1 mouse cellular context compared by ENCODE assay signal in the genomic region with DNA sequence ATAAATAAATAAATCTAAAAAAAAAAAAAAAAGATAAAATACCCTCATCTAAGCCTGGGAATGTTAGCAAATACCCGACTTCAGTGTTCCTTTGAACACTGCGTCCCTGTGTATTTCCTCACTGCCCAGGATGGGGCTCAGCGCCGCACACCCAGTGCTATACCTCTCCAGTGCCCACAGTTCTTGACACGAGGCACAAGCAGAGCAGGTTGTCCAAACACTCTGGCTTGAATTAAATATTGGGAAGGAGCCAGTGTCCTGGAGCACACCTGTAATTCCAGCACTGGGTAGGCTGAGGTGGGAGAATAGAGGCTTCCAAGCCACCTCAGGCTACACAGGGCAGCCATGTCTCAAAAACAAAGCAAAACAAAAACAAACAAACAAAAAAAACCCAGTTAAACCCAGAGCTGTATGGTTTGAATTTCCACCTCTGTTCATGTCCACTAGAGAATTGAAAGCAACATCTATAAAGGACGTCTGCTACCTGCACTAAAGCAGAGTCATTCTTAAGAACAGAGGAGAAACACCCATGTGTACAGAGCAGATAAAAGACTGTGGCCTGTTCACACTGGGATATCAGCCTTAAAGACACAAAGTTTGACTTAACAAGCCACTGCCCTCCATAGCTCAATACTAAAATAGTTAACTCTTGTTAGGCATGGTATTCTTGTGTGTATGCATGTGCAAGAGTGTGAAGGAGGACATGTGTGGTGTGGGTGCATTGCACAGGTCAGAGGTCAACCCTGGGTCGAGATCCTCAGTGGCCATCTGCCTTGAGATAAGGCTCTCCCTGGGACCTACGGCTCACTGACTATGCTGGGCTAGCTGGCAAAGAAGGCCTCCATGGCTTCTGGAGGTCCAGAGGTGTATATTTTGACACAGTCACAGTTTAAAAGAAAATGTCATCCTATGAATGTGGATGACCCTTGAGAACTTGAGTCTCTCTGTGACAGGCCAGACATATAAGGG.
TF ChIP-seq lines count a peak whose summit lies in the region.

No protein-coding gene starts in this region.

TF ChIP-seq in MEL, 35 proteins besides CTCF, POLR2A, EP300 and RAD21 (continued from another document):
- TF ChIP-seq POLR2AphosphoS2 (IDR thresholded peaks at IDR 0.05; ENCODE audit: low read length) (no peak), MAFK (IDR thresholded peaks at IDR 0.05; ENCODE audit: borderline replicate concordance, low read depth, low read length) (peak; percentile 23; the same call in 1 of the 2 replicates), E2F4 (IDR thresholded peaks at IDR 0.05; ENCODE audit: borderline replicate concordance, low read depth, low read length) (no peak), CHD1 (IDR thresholded peaks at IDR 0.05; ENCODE audit: low read depth, low read length) (no peak), TAL1 (IDR thresholded peaks at IDR 0.05; ENCODE audit: low read length) (peak; percentile 82), UBTF (IDR thresholded peaks at IDR 0.05; ENCODE audit: borderline replicate concordance, insufficient read depth, low read depth, low read length) (no peak), GATA1 (IDR thresholded peaks at IDR 0.05; ENCODE audit: low read depth, low read length) (peak; percentile 92), USF2 (IDR thresholded peaks at IDR 0.05; ENCODE audit: borderline replicate concordance in 1 of 2, insufficient read depth in 1 of 2, low read depth in 1 of 2, low read length in 2 of 2) (no peak), NELFE (IDR thresholded peaks at IDR 0.05; ENCODE audit: low read depth, low read length) (no peak), NRF1 (IDR thresholded peaks at IDR 0.05; ENCODE audit: insufficient read depth, low read depth, low read length, poor library complexity, severe bottlenecking) (no peak), KAT2A (conservative IDR thresholded peaks at IDR 0.05; ENCODE audit: low read depth, low read length) (no peak), MYC (IDR thresholded peaks at IDR 0.05; ENCODE audit: low read depth, low read length) (peak; percentile 54; the same call in 1 of the 2 replicates), RCOR1 (IDR thresholded peaks at IDR 0.05; ENCODE audit: low read depth, low read length) (0 out of 2 replicates have a peak, but pooled peaks have one; percentile 56), BHLHE40 (IDR thresholded peaks at IDR 0.05; ENCODE audit: borderline replicate concordance, low read depth, low read length) (no peak; the same call in 1 of the 2 replicates), ZNF384 (IDR thresholded peaks at IDR 0.05; ENCODE audit: low read depth, low read length) (no peak; the same call in 1 of the 2 replicates), SMC3 (IDR thresholded peaks at IDR 0.05; ENCODE audit: low read depth, low read length) (0 out of 2 replicates have a peak, but pooled peaks have one; percentile 4), MAZ (IDR thresholded peaks at IDR 0.05; ENCODE audit: low read depth, low read length) (no peak), MXI1 (IDR thresholded peaks at IDR 0.05; ENCODE audit: low read depth, low read length) (peak; percentile 58; the same call in 1 of the 2 replicates), ETS1 (IDR thresholded peaks at IDR 0.05; ENCODE audit: low read depth, low read length) (peak; percentile 70; the same call in 1 of the 2 replicates), USF1 (IDR thresholded peaks at IDR 0.05; ENCODE audit: low read depth, low read length) (no peak), TBP (IDR thresholded peaks at IDR 0.05; ENCODE audit: low read depth, low read length) (no peak), CHD2 (IDR thresholded peaks at IDR 0.05; ENCODE audit: low read length) (no peak), MYB (IDR thresholded peaks at IDR 0.05; ENCODE audit: low read depth, low read length) (no peak)
